Mouse (Mus musculus) kidney, embryonic 15.5 days (tissue): Measurements from ENCODE around the gene Nsd1. TPM values are rescaled to one million over a fixed set of nuclear protein-coding genes. Genes with fewer than 3 reads are reported as not detected.
A peak's percentile ranks its signal among the peaks of the same experiment; 100 is the strongest.

Experiments
- ATAC-seq: fragments of 200-750 bp; cut with Nextera tagmentation; replicated peaks from 2 replicates; pipeline ENCODE4 v1.8.0; 2017; ENCODE audit warnings: moderate TSS enrichment; ENCODE audit not compliant: low FRiP score
- H3K27ac ChIP-seq: fragments of 300-500 bp; sonication (generic); 2 replicates; pipeline ENCODE4 v1.5.1; 2015; ENCODE audit warnings: mild to moderate bottlenecking, inconsistent platforms
- H3K27me3 ChIP-seq: fragments of 300-500 bp; sonication (generic); 2 replicates; pipeline ENCODE4 v1.6.1; 2015; ENCODE audit warnings: inconsistent platforms
- H3K36me3 ChIP-seq: fragments of 300-500 bp; sonication (generic); 2 replicates; pipeline ENCODE4 v1.6.1; 2015; ENCODE audit warnings: inconsistent platforms
- H3K4me1 ChIP-seq: fragments of 300-500 bp; sonication (generic); 2 replicates; pipeline ENCODE4 v1.6.1; 2015; ENCODE audit warnings: inconsistent platforms
- H3K4me2 ChIP-seq: fragments of 300-500 bp; sonication (generic); 2 replicates; pipeline ENCODE4 v1.6.1; 2015; ENCODE audit warnings: moderate library complexity, mild to moderate bottlenecking, inconsistent platforms
- H3K4me3 ChIP-seq: fragments of 300-500 bp; sonication (generic); replicated peaks from 2 replicates; pipeline ENCODE4 v1.5.1; 2015; ENCODE audit warnings: mild to moderate bottlenecking, inconsistent platforms
- H3K9ac ChIP-seq: fragments of 300-500 bp; sonication (generic); 2 replicates; pipeline ENCODE4 v1.6.1; 2015; ENCODE audit warnings: mild to moderate bottlenecking, inconsistent platforms
- H3K9me3 ChIP-seq: fragments of 300-500 bp; sonication (generic); replicated peaks from 2 replicates; pipeline ENCODE4 v1.6.1; 2016; ENCODE audit warnings: inconsistent platforms
- WGBS: fragments of 180-500 bp; shearing (Covaris S2); methylation state at CpG from one replicate; pipeline ENCODE4 v1.1.7; 2015; ENCODE audit warnings: mixed read lengths; 5-methylcytosine and 5-hydroxymethylcytosine counted together
- polyA plus RNA-seq: library from polyadenylated mRNA; unstranded; fragments of >200 nt; fragmentation: Nextera tagmentation; extraction: Ambion mirVana; gene quantifications from 2 replicates; pipeline ENCODE4 v1.2.1, GENCODE M21; 2015

The Nsd1 gene
- polyA plus RNA-seq, 1 experiment from 2014 or later, result 66.9 TPM

DNA sequence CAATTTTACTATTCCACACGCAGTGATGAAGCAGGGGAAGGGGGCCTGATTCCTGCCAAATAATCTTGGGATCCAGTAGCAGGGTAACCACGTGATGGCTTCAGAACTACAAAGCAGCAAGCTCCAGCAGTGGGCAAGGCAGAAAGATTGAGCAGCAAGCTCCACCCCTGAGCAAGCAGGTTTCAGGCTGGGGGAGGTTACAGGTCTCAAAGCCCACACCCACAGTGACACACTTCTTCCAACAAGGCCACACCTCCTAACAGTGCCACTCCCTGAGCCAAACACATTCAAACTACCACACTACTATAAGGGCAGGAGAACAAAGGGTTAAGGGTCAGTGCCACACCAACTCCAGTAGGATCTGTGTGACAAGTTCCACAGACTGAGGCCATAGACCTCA, 129.7 kb downstream of the Nsd1 start:
- H3K27me3 ChIP-seq, result no peaks in the 10 kb centered on the region
- peaks cover 8% of the 10 kb centered on the region for H3K36me3 ChIP-seq
- no peak overlapping the region for H3K4me3 ChIP-seq
- H3K9me3 ChIP-seq, result no peaks in the 10 kb centered on the region
- no peaks in the 10 kb centered on the region for H3K4me1 ChIP-seq
- no peak overlapping the region for H3K9ac ChIP-seq
- no peak overlapping the region for H3K4me2 ChIP-seq
- 21% methylated on average over 2 of the region's 2 CpGs for WGBS
- no peak for ATAC-seq
- H3K27ac ChIP-seq, result no peak overlapping the region

GRCm38 (mm10) chr13:55342469-55342868, 132.9 kb downstream of the Nsd1 start:
- no peak overlapping the region for H3K27ac ChIP-seq
- no peak overlapping the region for H3K4me2 ChIP-seq
- 49% methylated on average over 11 of the region's 11 CpGs for WGBS
- H3K27me3 ChIP-seq, result no peaks in the 10 kb centered on the region
- H3K9ac ChIP-seq, result no peak overlapping the region
- peaks cover 40% of the 10 kb centered on the region for H3K36me3 ChIP-seq
- ATAC-seq, result no peak
- H3K9me3 ChIP-seq, result no peaks in the 10 kb centered on the region
- H3K4me1 ChIP-seq, result no peaks in the 10 kb centered on the region
- no peak overlapping the region for H3K4me3 ChIP-seq

DNA sequence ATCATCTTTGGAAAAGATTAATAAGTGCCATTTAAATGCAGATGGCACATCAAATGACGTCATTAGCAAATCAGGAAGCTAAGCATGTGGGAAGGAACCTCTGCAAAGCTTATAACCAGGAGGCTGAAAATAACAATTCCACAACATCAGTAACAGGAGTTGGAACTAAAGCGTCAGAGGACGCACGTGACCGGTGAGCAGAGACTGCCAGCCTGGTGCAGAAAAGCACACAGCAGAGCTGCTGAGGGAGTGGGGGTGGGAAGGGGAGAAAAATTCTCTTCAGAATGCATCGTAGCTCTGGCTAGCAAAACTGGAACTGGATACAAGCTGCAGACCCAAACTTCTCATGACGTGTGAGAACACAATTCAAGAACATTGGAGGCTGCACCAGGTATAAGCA, 134.7 kb downstream of the Nsd1 start:
- H3K36me3 ChIP-seq, result peaks cover 58% of the 10 kb centered on the region
- 94% methylated on average over 7 of the region's 7 CpGs for WGBS
- H3K9me3 ChIP-seq, result no peaks in the 10 kb centered on the region

GRCm38 (mm10) chr13:55346745-55347144, 137.2 kb downstream of the Nsd1 start:
- H3K9ac ChIP-seq, result no peak overlapping the region
- H3K36me3 ChIP-seq, result peaks cover 81% of the 10 kb centered on the region
- H3K27me3 ChIP-seq, result no peaks in the 10 kb centered on the region
- H3K9me3 ChIP-seq, result no peaks in the 10 kb centered on the region
- 82% methylated on average over 11 of the region's 11 CpGs for WGBS
- no peak overlapping the region for H3K4me3 ChIP-seq
- ATAC-seq, result no peak
- no peaks in the 10 kb centered on the region for H3K4me1 ChIP-seq
- H3K4me2 ChIP-seq, result no peak overlapping the region
- no peak overlapping the region for H3K27ac ChIP-seq

More for the DNA sequence above, 134.7 kb downstream of the Nsd1 start:
- ATAC-seq, result no peak
- Histone ChIP-seq H3K9ac (no peak overlapping the region), H3K27me3 (no peaks in the 10 kb centered on the region), H3K4me1 (no peaks in the 10 kb centered on the region), H3K4me3 (no peak overlapping the region), H3K27ac (no peak overlapping the region), H3K4me2 (no peak overlapping the region)

DNA sequence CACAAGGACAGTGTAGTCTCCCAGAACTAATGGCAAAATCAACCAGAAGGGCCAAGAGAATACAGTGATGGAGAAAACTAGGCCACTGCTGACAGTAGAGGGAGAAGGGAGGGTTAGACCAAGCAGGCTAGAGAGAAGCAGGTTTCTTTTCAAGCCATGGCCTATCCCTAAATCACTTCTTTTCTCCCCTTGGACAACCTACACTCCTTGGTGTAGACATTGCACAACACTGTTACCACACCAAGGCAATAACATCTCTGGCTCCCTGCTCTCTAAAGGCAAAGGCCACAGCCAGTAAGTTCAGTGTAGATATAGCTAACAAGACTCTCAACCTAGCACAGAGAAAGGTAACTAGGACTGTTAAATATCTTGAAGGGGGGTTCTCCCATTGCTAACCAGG, 151.6 kb downstream of the Nsd1 start:
- H3K4me3 ChIP-seq, result peak overlapping the region; percentile 83
- no peak overlapping the region for H3K27ac ChIP-seq
- peak overlapping the region; percentile 72 for H3K4me2 ChIP-seq
- H3K4me1 ChIP-seq, result peaks cover 19% of the 10 kb centered on the region
- no peak for ATAC-seq
- H3K9ac ChIP-seq, result peak overlapping the region; percentile 91; the same call in 1 of the 2 replicates
- peaks cover 48% of the 10 kb centered on the region for H3K36me3 ChIP-seq
- H3K9me3 ChIP-seq, result no peaks in the 10 kb centered on the region
- no peaks in the 10 kb centered on the region for H3K27me3 ChIP-seq

DNA sequence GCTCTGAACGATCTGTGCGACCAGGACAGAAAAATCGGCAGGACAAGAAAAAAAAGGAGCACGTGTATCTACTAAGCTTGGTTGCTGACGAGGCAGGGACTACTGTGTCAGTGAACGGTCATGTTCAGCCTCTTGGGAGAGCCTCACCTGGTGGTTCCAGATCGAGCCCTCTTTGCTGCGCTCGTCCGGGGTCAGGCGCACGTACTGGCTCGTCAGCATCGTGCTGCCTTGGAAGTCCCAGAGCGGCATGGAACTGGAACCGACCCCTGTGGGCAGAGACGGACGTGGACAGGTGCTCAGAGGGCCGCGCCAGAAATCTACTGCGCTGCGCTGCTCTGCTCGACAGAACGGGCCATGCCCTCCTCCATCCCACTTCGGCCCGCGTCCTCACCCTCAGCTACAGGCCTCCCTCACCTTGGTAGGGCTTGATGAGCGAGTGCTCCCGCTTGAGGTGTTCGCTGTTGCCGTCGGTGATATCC, 152.4 kb downstream of the Nsd1 start:
- peak overlapping the region; percentile 97 for H3K27ac ChIP-seq
- peaks cover 19% of the 10 kb centered on the region for H3K4me1 ChIP-seq
- peak; percentile 45 for ATAC-seq
- H3K4me3 ChIP-seq, result peak overlapping the region; percentile 83
- H3K27me3 ChIP-seq, result no peaks in the 10 kb centered on the region
- peaks cover 41% of the 10 kb centered on the region for H3K36me3 ChIP-seq
- no peaks in the 10 kb centered on the region for H3K9me3 ChIP-seq
- H3K9ac ChIP-seq, result peak overlapping the region; percentile 91
- H3K4me2 ChIP-seq, result peak overlapping the region; percentile 72
- WGBS, result under 1% methylated on average over 32 of the region's 32 CpGs

DNA sequence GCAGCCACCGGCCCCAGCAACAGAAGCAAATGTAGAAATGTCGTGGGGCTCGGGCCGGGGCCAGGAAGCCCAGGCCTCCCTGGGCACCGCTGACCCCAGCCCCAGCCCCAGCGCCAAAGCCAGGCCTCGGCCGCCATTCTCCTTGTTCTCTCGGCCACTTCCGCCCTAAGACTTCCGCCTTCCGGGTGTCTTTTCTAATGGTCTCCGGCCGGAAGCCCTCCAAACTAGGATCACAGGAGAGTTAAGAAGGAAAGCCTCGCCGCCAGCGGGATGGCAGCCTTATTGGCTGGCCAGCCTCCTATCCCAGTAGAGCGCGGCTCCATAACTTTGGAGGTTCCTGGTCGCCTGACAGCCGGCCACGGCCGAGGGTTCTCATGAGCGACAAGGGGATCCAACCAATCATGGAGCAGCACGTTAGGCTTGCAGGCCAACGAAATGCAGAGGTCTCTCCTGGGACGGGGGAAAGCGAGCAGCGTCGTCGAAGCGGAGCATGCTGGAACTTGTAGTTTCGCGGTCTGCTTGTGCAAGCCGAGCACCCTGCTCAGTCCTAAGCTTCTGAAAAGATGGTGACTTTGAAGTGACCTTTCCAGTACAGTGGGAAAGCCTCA, 153.0 kb downstream of the Nsd1 start, which contains the start of gene Lman2:
Lman2 (minus strand) TSS at position 331 of the 608 bp plus-strand sequence.
- no peaks in the 10 kb centered on the region for H3K9me3 ChIP-seq
- peaks cover 19% of the 10 kb centered on the region for H3K4me1 ChIP-seq
- H3K27ac ChIP-seq, result peak within 1 kb of the TSS; percentile 97
- peak; percentile 98 for ATAC-seq
- H3K27me3 ChIP-seq, result no peaks in the 10 kb centered on the region
- H3K36me3 ChIP-seq, result peaks cover 35% of the 10 kb centered on the region
- H3K4me3 ChIP-seq, result peak within 1 kb of the TSS; percentile 83
- WGBS, result under 1% methylated on average over 35 of the region's 35 CpGs
- H3K9ac ChIP-seq, result peak within 1 kb of the TSS; percentile 91
- H3K4me2 ChIP-seq, result peak within 1 kb of the TSS; percentile 72

Other genes starting within 250 kb of the Nsd1 start
- 0.77 and 0.91 TPM in 2 replicates for gene Hk3, start 188.4 kb upstream of the Nsd1 start, polyA plus RNA-seq
- gene Uimc1, start 109.5 kb upstream of the Nsd1 start, polyA plus RNA-seq, result 23.9 and 24.3 TPM in 2 replicates
- gene Zfp346, start 104.5 kb upstream of the Nsd1 start, polyA plus RNA-seq, result 20.0 and 21.5 TPM in 2 replicates
- not detected in 2 replicates for gene Gm17617, start 76.2 kb upstream of the Nsd1 start, polyA plus RNA-seq
- gene Fgfr4, start 57.1 kb upstream of the Nsd1 start, polyA plus RNA-seq, result 16.4 and 19.8 TPM in 2 replicates
- gene Prelid1, start 110.7 kb downstream of the Nsd1 start, polyA plus RNA-seq, result 439 and 464 TPM in 2 replicates
- 81.9 and 87.7 TPM in 2 replicates for gene Rab24, start 112.2 kb downstream of the Nsd1 start, polyA plus RNA-seq
- gene Mxd3, start 120.0 kb downstream of the Nsd1 start, polyA plus RNA-seq, result 26.8 and 31.0 TPM in 2 replicates
- gene Lman2, start 153.0 kb downstream of the Nsd1 start, polyA plus RNA-seq, result 115 and 118 TPM in 2 replicates
- gene Rgs14, start 159.9 kb downstream of the Nsd1 start, polyA plus RNA-seq, result 1.1 and 1.3 TPM in 2 replicates
- gene Slc34a1, start 188.4 kb downstream of the Nsd1 start, polyA plus RNA-seq, result 163 and 180 TPM in 2 replicates
- not detected in 2 replicates for gene Pfn3, start 205.4 kb downstream of the Nsd1 start, polyA plus RNA-seq
- 0.59 and 2.1 TPM in 2 replicates for gene F12, start 217.0 kb downstream of the Nsd1 start, polyA plus RNA-seq
- 41.6 and 45.9 TPM in 2 replicates for gene Grk6, start 235.3 kb downstream of the Nsd1 start, polyA plus RNA-seq